Mouse (Mus musculus) thymus, adult 2 months (tissue): ENCODE measurements around the gene Slc45a3. TPM values are rescaled to one million over a fixed set of nuclear protein-coding genes. Genes with fewer than 3 reads are reported as not detected.

Experiments
- DNase-seq: peaks from one replicate; pipeline ENCODE4 v3.0.0; 2021
- H3K27ac ChIP-seq: fragments of 200-500 bp; 2 replicates; pipeline ENCODE4 v1.5.1; 2012; ENCODE audit warnings: low read length, control low read depth; ENCODE audit not compliant: control insufficient read depth, insufficient read depth
- H3K27me3 ChIP-seq: fragments of 200-500 bp; 2 replicates; pipeline ENCODE4 v1.6.1; 2012; ENCODE audit warnings: mild to moderate bottlenecking, low read length, moderate library complexity, mixed read lengths; ENCODE audit not compliant: control insufficient read depth, insufficient read depth
- H3K36me3 ChIP-seq: fragments of 200-500 bp; 2 replicates; pipeline ENCODE4 v1.6.1; 2012; ENCODE audit warnings: mild to moderate bottlenecking, low read length, moderate library complexity; ENCODE audit not compliant: control insufficient read depth, insufficient read depth
- H3K4me1 ChIP-seq: fragments of 200-500 bp; replicated peaks from 2 replicates; pipeline ENCODE4 v1.6.1; 2012; ENCODE audit warnings: low read length; ENCODE audit not compliant: control insufficient read depth, insufficient read depth
- H3K4me3 ChIP-seq: fragments of 200-500 bp; 2 replicates; pipeline ENCODE4 v1.5.1; 2012; ENCODE audit warnings: mild to moderate bottlenecking, low read length, control low read depth, moderate library complexity; ENCODE audit not compliant: control insufficient read depth, insufficient read depth
- CTCF ChIP-seq: fragments of 200-500 bp; IDR thresholded peaks from 2 replicates; pipeline ENCODE4 v1.5.1; 2012; ENCODE audit warnings: mild to moderate bottlenecking, control low read depth, low read length, moderate library complexity, borderline replicate concordance; ENCODE audit not compliant: control insufficient read depth, poor library complexity, insufficient read depth; ENCODE audit errors: extremely low read depth
- POLR2A ChIP-seq: fragments of 200-500 bp; IDR thresholded peaks from 2 replicates; pipeline ENCODE4 v1.6.1; 2012; ENCODE audit warnings: mild to moderate bottlenecking, low read length, control low read depth, moderate library complexity; ENCODE audit not compliant: control insufficient read depth, poor library complexity, insufficient read depth; ENCODE audit errors: extremely low read depth
- WGBS: fragments of 180-500 bp; shearing (Covaris S2); methylation state at CpG from one replicate; pipeline ENCODE4 v1.1.7; 2018; 5-methylcytosine and 5-hydroxymethylcytosine counted together
- polyA plus RNA-seq: library from polyadenylated mRNA; depleted of rRNA; stranded (reverse); fragments of >200 nt; gene quantifications from 2 replicates; pipeline ENCODE4 v1.2.3, GENCODE M21; 2012; rRNA removed

The Slc45a3 gene
- polyA plus RNA-seq, 1 experiment: 7.1 TPM

DNA sequence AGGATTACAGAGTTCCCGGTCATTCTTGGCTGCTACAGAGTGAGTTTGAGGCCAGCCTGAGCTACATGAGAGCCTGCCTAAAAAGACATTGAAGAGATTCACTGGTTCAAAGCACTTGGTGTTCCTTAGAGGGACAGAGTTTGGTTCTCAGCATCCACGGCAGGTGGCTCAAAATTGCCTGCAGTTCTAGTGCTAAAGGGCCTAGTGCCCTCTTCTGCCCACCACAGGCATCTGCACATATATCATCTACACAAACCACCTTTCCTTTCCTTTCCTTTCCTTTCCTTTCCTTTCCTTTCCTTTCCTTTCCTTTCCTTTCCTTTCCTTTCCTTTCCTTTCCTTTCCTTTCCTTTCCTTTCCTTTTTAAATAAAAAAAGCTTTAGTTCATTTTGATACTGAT lies 67.8 kb downstream of the Slc45a3 start:
- WGBS: 80% methylated on average over 2 of the region's 2 CpGs
- no peak for DNase-seq
- Histone ChIP-seq H3K4me1 (no peaks in the 10 kb centered on the region), H3K4me3 (no peak overlapping the region), H3K27me3 (no peaks in the 10 kb centered on the region), H3K36me3 (peaks cover 65% of the 10 kb centered on the region), H3K27ac (no peak overlapping the region)
- TF ChIP-seq POLR2A: no peak
- no peak for TF ChIP-seq CTCF

- no peaks in the 10 kb centered on the region for H3K4me1 ChIP-seq
- peaks cover 54% of the 10 kb centered on the region for H3K36me3 ChIP-seq
- TF ChIP-seq CTCF (no peak), POLR2A (no peak)
- DNase-seq: no peak
- 92% methylated on average over 7 of the region's 7 CpGs for WGBS
- no peak overlapping the region for H3K4me3 ChIP-seq
- no peak overlapping the region for H3K27ac ChIP-seq
- H3K27me3 ChIP-seq: no peaks in the 10 kb centered on the region
These were observed 69.4 kb downstream of the Slc45a3 start for GRCm38 (mm10) chr1:132032172-132032571.

Other genes with a start within 250 kb of the Slc45a3 start
- gene Slc26a9, start 218.9 kb upstream of the Slc45a3 start, polyA plus RNA-seq: 0.99 and 1.1 TPM in 2 replicates
- 1.3 TPM in 2 replicates for gene Pm20d1, start 165.6 kb upstream of the Slc45a3 start, polyA plus RNA-seq
- gene Slc41a1, start 135.5 kb upstream of the Slc45a3 start, polyA plus RNA-seq: 64.7 and 73.5 TPM in 2 replicates
- gene Rab29, start 95.7 kb upstream of the Slc45a3 start, polyA plus RNA-seq: 42.3 and 49.6 TPM in 2 replicates
- 16.6 and 21.4 TPM in 2 replicates for gene Nucks1, start 52.4 kb upstream of the Slc45a3 start, polyA plus RNA-seq
- gene Elk4, start 44.6 kb downstream of the Slc45a3 start, polyA plus RNA-seq: 82.3 and 101 TPM in 2 replicates
- 5.6 and 5.8 TPM in 2 replicates for gene Mfsd4a, start 105.1 kb downstream of the Slc45a3 start, polyA plus RNA-seq
- 7.6 and 8.6 TPM in 2 replicates for gene Cdk18, start 176.7 kb downstream of the Slc45a3 start, polyA plus RNA-seq
- not detected in 2 replicates for gene Lemd1, start 228.5 kb downstream of the Slc45a3 start, polyA plus RNA-seq
- gene AC124108.1, start 228.5 kb downstream of the Slc45a3 start, polyA plus RNA-seq: 0.03 TPM in 1 of 2 replicates, not detected in the other